Mouse (Mus musculus): ENCODE results near the gene Spryd4.

- TF ChIP-seq CTCF (IDR thresholded peaks at IDR 0.05; ENCODE audit: low read depth), result no peak
- TF ChIP-seq EP300 (IDR thresholded peaks at IDR 0.05; ENCODE audit: low read depth), result no peak
Measured at GRCm38 (mm10) chr10:128259946-128260345, 48.3 kb upstream of the Spryd4 start.
